Mouse (Mus musculus) lung, embryonic 16.5 days (tissue): Measurements from ENCODE around the gene Btn1a1. TPM values are rescaled to one million over a fixed set of nuclear protein-coding genes. Genes with fewer than 3 reads are reported as not detected.

Experiments
- ATAC-seq: fragments of 200-750 bp; cut with Nextera tagmentation; 2 replicates; pipeline ENCODE4 v1.8.0; 2017; ENCODE audit warnings: low read depth, mild to moderate bottlenecking, moderate library complexity
- H3K27ac ChIP-seq: fragments of 300-500 bp; sonication (generic); 2 replicates; pipeline ENCODE4 v1.5.1; 2014; ENCODE audit warnings: mild to moderate bottlenecking, control low read depth, low read length
- H3K27me3 ChIP-seq: fragments of 300-500 bp; sonication (generic); 2 replicates; pipeline ENCODE4 v1.6.1; 2014; ENCODE audit warnings: low read depth, low read length, mixed read lengths; ENCODE audit not compliant: control insufficient read depth, insufficient read depth
- H3K36me3 ChIP-seq: fragments of 300-500 bp; sonication (generic); 2 replicates; pipeline ENCODE4 v1.6.1; 2014; ENCODE audit warnings: low read length; ENCODE audit not compliant: control insufficient read depth, insufficient read depth
- H3K4me1 ChIP-seq: fragments of 300-500 bp; sonication (generic); replicated peaks from 2 replicates; pipeline ENCODE4 v1.6.1; 2014; ENCODE audit warnings: low read length, mixed read lengths; ENCODE audit not compliant: control insufficient read depth, insufficient read depth
- H3K4me2 ChIP-seq: fragments of 300-500 bp; sonication (generic); 2 replicates; pipeline ENCODE4 v1.6.1; 2014; ENCODE audit warnings: low read depth, low read length, control low read depth
- H3K4me3 ChIP-seq: fragments of 300-500 bp; sonication (generic); 2 replicates; pipeline ENCODE4 v1.5.1; 2014; ENCODE audit warnings: mild to moderate bottlenecking, low read length, control low read depth
- H3K9ac ChIP-seq: fragments of 300-500 bp; sonication (generic); 2 replicates; pipeline ENCODE4 v1.6.1; 2014; ENCODE audit warnings: low read length, control low read depth
- H3K9me3 ChIP-seq: fragments of 300-500 bp; sonication (generic); 2 replicates; pipeline ENCODE4 v1.6.1; 2016; ENCODE audit warnings: low read length; ENCODE audit not compliant: control insufficient read depth
- WGBS: fragments of 180-500 bp; shearing (Covaris S2); extraction: QIAGEN DNeasy Blood & Tissue Kit; methylation state at CpG from one replicate; pipeline ENCODE4 v1.1.7; 2014; 5-methylcytosine and 5-hydroxymethylcytosine counted together
- polyA plus RNA-seq: library from polyadenylated mRNA; unstranded; fragments of >200 nt; fragmentation: Nextera tagmentation; extraction: Ambion mirVana; gene quantifications from 2 replicates; pipeline ENCODE4 v1.2.1, GENCODE M21; 2015

The Btn1a1 gene
- 0.06 and 0.10 TPM in 2 replicates for polyA plus RNA-seq

DNA sequence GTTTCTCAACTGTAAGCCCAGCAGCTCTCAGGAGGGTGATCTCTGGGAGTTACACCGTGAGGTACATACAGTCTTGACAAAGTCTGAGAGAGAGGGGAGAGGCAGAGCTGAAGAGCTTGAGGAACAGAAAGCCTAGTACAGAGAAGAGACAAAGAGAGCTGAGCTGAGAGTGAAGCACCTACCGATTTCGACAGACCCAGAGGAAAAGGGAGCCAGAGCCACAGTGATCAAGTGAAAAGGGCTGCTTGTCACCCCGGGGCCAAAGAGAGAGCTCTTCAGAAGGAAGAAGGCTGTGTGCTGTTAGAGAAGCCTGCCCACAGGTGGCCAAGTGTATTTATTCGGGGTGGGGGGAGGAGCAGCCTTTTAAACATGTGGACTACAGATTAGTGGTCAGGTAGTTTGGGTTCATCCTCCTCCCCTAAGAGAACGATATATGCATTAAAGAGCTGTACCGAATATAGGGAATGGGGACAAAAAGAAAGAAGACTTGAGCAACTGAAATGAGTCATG lies at the start of gene Btn1a1:
Btn1a1 (minus strand) TSS at position 302 of the 510 bp plus-strand sequence.
- H3K9ac ChIP-seq: peak within 1 kb of the TSS; percentile 67
- ATAC-seq: no peak
- 3% methylated on average over 7 of the region's 7 CpGs for WGBS

DNA sequence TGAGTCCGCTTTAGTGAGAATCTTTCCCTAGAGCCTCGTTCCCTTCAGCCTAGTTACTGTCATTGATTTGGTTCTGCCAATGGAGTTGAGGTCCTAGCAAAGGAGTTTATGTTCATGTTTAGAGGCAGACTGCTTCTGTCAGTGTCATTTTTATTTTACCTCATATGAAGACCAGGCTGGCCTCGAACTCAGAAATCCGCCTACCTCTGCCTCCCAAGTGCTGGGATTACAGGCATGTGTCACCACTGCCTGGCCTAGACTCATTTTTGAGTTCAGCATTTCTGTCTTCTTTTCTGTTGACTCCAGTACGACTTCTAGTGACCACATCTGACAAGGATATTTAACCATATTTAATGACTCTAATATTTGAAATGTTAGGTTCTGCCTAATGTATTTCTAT lies 49.6 kb upstream of the Btn1a1 start:
- no peak overlapping the region for H3K27ac ChIP-seq
- no peak overlapping the region for H3K4me2 ChIP-seq
- H3K27me3 ChIP-seq: no peaks in the 10 kb centered on the region
- H3K4me1 ChIP-seq: peaks cover 4% of the 10 kb centered on the region
- WGBS: 78% methylated on average over 5 of the region's 5 CpGs
- no peak for ATAC-seq
- no peaks in the 10 kb centered on the region for H3K9me3 ChIP-seq
- no peak overlapping the region for H3K9ac ChIP-seq
- no peak overlapping the region for H3K4me3 ChIP-seq
- no peaks in the 10 kb centered on the region for H3K36me3 ChIP-seq

More for the DNA sequence above, at the start of gene Btn1a1:
- H3K4me3 ChIP-seq: peak within 1 kb of the TSS; percentile 69
- peak within 1 kb of the TSS; percentile 95 for H3K4me2 ChIP-seq
- H3K27me3 ChIP-seq: no peaks in the 10 kb centered on the region
- H3K36me3 ChIP-seq: no peaks in the 10 kb centered on the region
- no peaks in the 10 kb centered on the region for H3K9me3 ChIP-seq
- H3K4me1 ChIP-seq: peaks cover 17% of the 10 kb centered on the region
- no peak within 1 kb of the TSS for H3K27ac ChIP-seq

DNA sequence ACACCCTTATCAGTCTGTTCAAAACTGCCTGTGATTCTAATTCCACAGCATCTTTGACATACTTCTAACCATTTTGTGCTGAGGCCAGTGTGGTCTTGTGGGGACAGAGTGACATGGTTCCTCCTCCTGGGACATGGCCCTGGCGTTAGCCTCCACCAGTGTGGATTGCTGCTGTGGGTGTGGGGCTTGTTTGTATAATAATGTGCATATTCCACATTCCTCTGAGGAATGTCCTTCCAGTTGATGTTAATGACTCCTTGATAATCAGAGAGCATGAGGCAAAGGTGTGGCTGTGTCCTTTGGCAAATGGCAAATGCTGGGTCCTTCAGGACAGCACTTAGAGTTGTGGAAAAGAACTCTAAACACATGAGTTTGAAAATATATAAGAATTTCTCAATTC lies 47.8 kb upstream of the Btn1a1 start:
- H3K9me3 ChIP-seq: no peaks in the 10 kb centered on the region
- peaks cover 4% of the 10 kb centered on the region for H3K4me1 ChIP-seq
- 58% methylated on average over 1 of the region's 1 CpGs for WGBS
- H3K27me3 ChIP-seq: no peaks in the 10 kb centered on the region
- no peak overlapping the region for H3K4me2 ChIP-seq
- no peak overlapping the region for H3K9ac ChIP-seq
- no peak overlapping the region for H3K4me3 ChIP-seq
- no peak for ATAC-seq
- H3K27ac ChIP-seq: no peak overlapping the region
- H3K36me3 ChIP-seq: no peaks in the 10 kb centered on the region

DNA sequence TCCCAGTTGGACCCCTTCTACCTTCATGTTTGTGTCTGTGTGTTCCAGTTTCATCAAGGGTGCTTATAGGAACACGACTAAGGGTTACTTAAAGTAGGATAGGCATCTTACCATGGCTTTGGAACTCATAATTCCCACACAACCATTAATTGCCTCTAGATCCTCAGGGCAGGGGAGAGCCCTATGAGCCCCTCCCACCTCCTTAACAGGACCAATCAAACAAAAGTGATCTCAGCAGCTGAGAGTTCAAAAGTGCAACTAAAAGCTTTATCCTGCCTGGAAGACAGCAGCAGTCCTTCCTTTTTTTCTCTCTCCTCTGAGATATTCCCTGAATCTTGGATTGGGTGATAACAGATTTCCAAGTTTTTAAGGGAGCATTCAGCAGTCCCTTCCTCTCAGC lies 44.4 kb upstream of the Btn1a1 start:
- H3K4me3 ChIP-seq: no peak overlapping the region
- ATAC-seq: no peak
- no peak overlapping the region for H3K4me2 ChIP-seq
- no peak overlapping the region for H3K27ac ChIP-seq
- no peak overlapping the region for H3K9ac ChIP-seq
- 4% methylated on average over 1 of the region's 1 CpGs for WGBS
- no peaks in the 10 kb centered on the region for H3K27me3 ChIP-seq
- no peaks in the 10 kb centered on the region for H3K9me3 ChIP-seq
- H3K36me3 ChIP-seq: no peaks in the 10 kb centered on the region
- peaks cover 10% of the 10 kb centered on the region for H3K4me1 ChIP-seq

DNA sequence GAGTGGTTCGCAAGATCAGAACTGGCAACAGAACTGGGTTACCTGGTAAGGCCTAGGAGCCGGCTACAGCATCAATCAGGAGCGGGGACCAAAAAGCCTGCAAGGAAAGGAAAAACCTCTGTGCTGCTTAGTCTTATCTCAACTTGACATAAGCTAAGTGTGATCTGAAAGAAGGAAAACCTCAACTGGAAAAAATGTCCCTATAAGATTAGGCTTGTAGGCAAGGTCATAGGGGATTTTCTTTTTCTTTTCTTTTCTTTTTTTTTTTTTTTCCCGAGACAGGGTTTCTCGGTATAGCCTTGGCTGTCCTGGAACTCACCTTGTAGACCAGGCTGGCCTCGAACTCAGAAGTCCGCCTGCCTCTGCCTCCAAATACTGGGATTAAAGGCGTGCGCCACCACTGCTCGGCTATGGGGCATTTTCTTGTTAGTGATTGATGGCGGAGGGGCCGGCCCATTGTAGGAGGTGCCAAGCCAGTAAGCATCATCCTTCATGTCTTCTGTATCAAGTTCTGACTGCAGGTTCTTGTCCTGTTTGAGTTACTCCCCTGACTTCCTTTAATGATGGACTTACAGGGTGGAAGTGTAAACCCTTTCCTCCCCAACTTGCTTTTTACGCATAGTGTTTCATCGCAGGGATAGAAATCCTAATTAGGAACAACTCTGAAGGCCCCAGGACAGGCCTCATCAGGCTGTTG lies 41.3 kb upstream of the Btn1a1 start:
- peaks cover 12% of the 10 kb centered on the region for H3K4me1 ChIP-seq
- H3K27me3 ChIP-seq: no peaks in the 10 kb centered on the region
- WGBS: 30% methylated on average over 14 of the region's 14 CpGs
- H3K4me2 ChIP-seq: no peak overlapping the region; the same call in 1 of the 2 replicates
- no peaks in the 10 kb centered on the region for H3K9me3 ChIP-seq
- no peaks in the 10 kb centered on the region for H3K36me3 ChIP-seq
- no peak overlapping the region for H3K9ac ChIP-seq
- no peak overlapping the region for H3K4me3 ChIP-seq
- H3K27ac ChIP-seq: no peak overlapping the region
- ATAC-seq: no peak

DNA sequence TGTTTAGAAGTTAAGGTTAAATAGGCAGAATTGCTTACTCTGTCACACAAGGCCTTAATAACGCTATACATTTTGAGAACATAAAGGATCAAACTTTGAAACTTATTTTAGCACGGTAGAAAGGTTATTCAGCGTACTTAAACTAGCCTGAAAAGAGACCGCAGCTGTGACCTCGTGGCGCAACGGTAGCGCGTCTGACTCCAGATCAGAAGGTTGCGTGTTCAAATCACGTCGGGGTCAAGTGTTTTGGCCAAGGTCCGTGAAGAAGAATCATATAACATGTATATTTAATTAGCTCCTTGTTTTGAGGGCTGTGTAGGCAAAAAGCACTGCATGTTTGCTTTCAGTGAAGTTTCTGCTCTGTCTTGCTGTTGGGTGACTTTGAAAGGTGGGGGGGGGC lies 40.6 kb upstream of the Btn1a1 start:
- no peak overlapping the region for H3K27ac ChIP-seq
- no peak overlapping the region for H3K9ac ChIP-seq
- H3K4me3 ChIP-seq: no peak overlapping the region; the same call in 1 of the 2 replicates
- H3K36me3 ChIP-seq: no peaks in the 10 kb centered on the region
- H3K4me1 ChIP-seq: peaks cover 15% of the 10 kb centered on the region
- no peaks in the 10 kb centered on the region for H3K27me3 ChIP-seq
- H3K4me2 ChIP-seq: peak overlapping the region; percentile 54
- H3K9me3 ChIP-seq: no peaks in the 10 kb centered on the region
- WGBS: 10% methylated on average over 13 of the region's 13 CpGs
- 0 out of 2 replicates have a peak, but pooled peaks have one; percentile 27 for ATAC-seq

DNA sequence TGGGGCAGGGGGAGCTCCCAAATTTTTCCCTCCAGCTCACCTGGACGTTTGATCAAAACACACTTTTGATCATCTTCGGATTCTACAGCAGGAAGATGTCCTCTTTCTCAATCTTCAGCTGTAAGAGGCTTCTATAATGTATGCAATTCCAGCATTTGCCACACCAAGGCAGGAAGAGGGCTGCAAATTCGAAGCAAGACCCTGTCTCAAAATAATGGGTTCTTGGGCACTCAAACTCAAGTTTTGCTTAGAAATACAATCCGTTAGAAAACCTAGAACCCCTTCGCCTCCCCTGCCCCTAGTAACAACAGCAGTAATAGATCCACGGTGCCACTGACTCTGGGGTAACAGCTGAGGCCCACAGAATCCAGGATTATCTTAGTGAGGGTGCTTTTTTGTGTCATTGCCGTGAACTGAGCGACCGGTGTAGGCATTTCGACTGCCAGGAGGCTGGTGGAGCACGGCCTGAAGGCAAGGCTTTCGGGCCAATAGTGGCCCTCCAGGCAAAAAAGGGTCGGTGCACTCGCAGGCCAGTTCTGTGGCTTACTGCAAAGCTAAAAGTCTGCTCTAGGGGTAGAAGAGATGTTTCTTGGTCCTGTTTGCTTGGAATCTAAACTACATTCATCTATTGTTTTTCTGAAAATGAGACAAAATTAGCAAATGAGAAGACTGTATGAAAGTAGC lies 40.1 kb upstream of the Btn1a1 start:
- Histone ChIP-seq H3K9ac (peak overlapping the region; percentile 49), H3K4me1 (peaks cover 15% of the 10 kb centered on the region), H3K27ac (no peak overlapping the region), H3K36me3 (no peaks in the 10 kb centered on the region), H3K4me3 (peak overlapping the region; percentile 30; the same call in 1 of the 2 replicates), H3K27me3 (no peaks in the 10 kb centered on the region), H3K9me3 (no peaks in the 10 kb centered on the region), H3K4me2 (peak overlapping the region; percentile 54)
- WGBS: 14% methylated on average over 14 of the region's 14 CpGs
- no peak for ATAC-seq

DNA sequence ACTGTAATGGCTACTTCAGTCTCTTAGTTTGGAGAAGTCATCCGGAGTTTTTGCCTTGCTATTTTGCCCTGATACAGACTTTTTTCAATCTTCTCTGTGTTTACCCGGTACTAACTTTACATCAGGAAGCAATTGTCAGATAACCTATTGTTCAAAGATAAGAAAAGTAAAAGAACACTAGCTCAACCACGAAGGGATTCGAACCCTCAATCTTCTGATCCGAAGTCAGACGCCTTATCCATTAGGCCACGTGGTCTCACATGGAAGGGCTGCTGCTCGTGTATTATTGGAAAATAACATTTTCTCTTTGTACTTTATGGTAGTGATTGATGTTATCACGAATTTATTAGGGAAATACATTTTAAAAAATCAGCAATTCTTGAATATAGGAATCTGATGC lies 38.1 kb upstream of the Btn1a1 start:
- 2% methylated on average over 9 of the region's 9 CpGs for WGBS
- no peaks in the 10 kb centered on the region for H3K9me3 ChIP-seq
- no peak overlapping the region for H3K9ac ChIP-seq
- H3K27ac ChIP-seq: no peak overlapping the region
- H3K27me3 ChIP-seq: no peaks in the 10 kb centered on the region
- ATAC-seq: no peak
- H3K4me2 ChIP-seq: no peak overlapping the region
- no peaks in the 10 kb centered on the region for H3K36me3 ChIP-seq
- H3K4me1 ChIP-seq: peaks cover 17% of the 10 kb centered on the region
- H3K4me3 ChIP-seq: no peak overlapping the region

DNA sequence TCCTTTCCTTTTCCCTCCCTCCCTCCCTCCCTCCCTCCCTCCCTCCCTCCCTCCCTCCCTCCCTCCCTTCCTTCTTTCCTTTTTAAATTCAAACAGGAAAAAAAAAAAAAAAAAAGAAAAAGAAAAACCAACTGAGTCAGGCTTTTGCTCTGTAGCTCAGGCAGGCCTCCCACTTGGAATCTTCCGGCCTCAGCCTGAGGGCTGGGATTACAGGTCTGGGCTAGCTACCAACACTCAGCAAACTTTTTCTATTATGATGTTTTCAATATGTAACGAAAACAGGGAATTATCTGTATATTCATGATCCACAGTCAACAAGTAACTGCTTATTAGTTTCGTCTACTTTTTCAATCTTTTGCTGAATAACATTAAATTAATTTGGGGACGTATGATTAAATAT lies 37.2 kb upstream of the Btn1a1 start:
- no peak overlapping the region for H3K4me3 ChIP-seq
- H3K9ac ChIP-seq: no peak overlapping the region
- WGBS: 53% methylated on average over 4 of the region's 4 CpGs
- H3K4me2 ChIP-seq: no peak overlapping the region
- no peaks in the 10 kb centered on the region for H3K27me3 ChIP-seq
- H3K36me3 ChIP-seq: no peaks in the 10 kb centered on the region
- ATAC-seq: no peak
- H3K27ac ChIP-seq: no peak overlapping the region
- H3K9me3 ChIP-seq: no peaks in the 10 kb centered on the region
- H3K4me1 ChIP-seq: peaks cover 24% of the 10 kb centered on the region
